Comparison of ENCODE assay signal across 8 mouse cellular contexts in the genomic region with DNA sequence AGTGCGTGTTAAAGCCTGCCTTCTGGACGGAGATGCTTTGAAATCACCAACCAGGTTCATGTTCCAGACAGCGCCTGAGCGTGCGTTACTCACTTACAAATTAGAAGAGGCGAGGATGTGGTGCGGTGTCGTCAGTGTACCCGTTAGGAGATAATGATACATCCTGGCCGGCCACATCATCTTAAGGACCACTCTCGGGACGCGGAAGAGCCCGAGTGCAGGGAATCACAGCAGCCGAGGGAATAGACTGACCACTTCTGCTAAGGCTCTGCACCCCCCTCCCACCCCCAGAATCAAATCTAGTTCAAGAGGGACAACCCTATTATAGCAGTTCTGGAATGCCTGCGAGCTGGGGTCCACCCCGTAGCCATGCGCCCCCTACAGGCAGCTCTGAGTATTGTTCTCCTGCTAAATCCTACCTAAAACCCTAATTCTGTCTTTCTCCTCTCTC.
DNase-seq lines count a peak whose midpoint lies in the region; ATAC-seq and TF ChIP-seq lines count a peak whose summit lies in the region.

No protein-coding gene starts in this region.

- H3K9ac ChIP-seq in liver, embryonic 11.5 days (ENCODE audit: low read depth, low read length), result no peak overlapping the region
- 0 out of 2 replicates have a peak overlapping the region, but pooled peaks have one; percentile 24 for H3K9ac ChIP-seq in hindbrain, embryonic 14.5 days
- H3K9ac ChIP-seq in lung, embryonic 16.5 days (ENCODE audit: low read length), result no peak overlapping the region

- no peaks in the 10 kb centered on the region for H3K9me3 ChIP-seq in liver, embryonic 11.5 days (ENCODE audit: control insufficient read depth, low read length)
- no peaks in the 10 kb centered on the region for H3K9me3 ChIP-seq in hindbrain, embryonic 14.5 days (ENCODE audit: control insufficient read depth, low read length)
- H3K9me3 ChIP-seq in lung, embryonic 16.5 days (ENCODE audit: control insufficient read depth, low read length), result no peaks in the 10 kb centered on the region

- 64% methylated on average over 18 of the region's 18 CpGs for WGBS in liver, embryonic 11.5 days
- 39% methylated on average over 18 of the region's 18 CpGs for WGBS in hindbrain, embryonic 14.5 days
- WGBS in lung, embryonic 16.5 days, result 43% methylated on average over 18 of the region's 18 CpGs

- no peak for TF ChIP-seq POLR2A in bone marrow macrophage, adult 2 months (IDR thresholded peaks at IDR 0.05; ENCODE audit: borderline replicate concordance, low read depth, low read length)
- no peak for TF ChIP-seq POLR2A in embryonic fibroblast, embryonic 13.5 days (IDR thresholded peaks at IDR 0.05; ENCODE audit: low read depth, low read length)

- no peak overlapping the region for H3K4me2 ChIP-seq in liver, embryonic 11.5 days
- peak overlapping the region; percentile 39 for H3K4me2 ChIP-seq in hindbrain, embryonic 14.5 days (replicated peaks)
- H3K4me2 ChIP-seq in lung, embryonic 16.5 days (ENCODE audit: low read depth, low read length), result 0 out of 2 replicates have a peak overlapping the region, but pooled peaks have one; percentile 16

- H3K4me1 ChIP-seq in liver, embryonic 11.5 days (replicated peaks; ENCODE audit: control insufficient read depth, insufficient read depth, low read length), result peaks cover 9% of the 10 kb centered on the region; the same call in 1 of the 2 replicates
- H3K4me1 ChIP-seq in bone marrow macrophage, adult 2 months (ENCODE audit: control insufficient read depth, insufficient read depth, low read length), result 0 out of 2 replicates have a peak, but pooled peaks cover 2% of the 10 kb centered on the region
- H3K4me1 ChIP-seq in embryonic fibroblast, embryonic 13.5 days (ENCODE audit: control insufficient read depth, insufficient read depth, low read length), result peaks cover 5% of the 10 kb centered on the region; the same call in 1 of the 2 replicates
- peaks cover 22% of the 10 kb centered on the region for H3K4me1 ChIP-seq in hindbrain, embryonic 14.5 days (replicated peaks; ENCODE audit: control insufficient read depth, insufficient read depth, low read length)
- H3K4me1 ChIP-seq in lung, embryonic 16.5 days (replicated peaks; ENCODE audit: control insufficient read depth, insufficient read depth, low read length), result no peaks in the 10 kb centered on the region

- no peak overlapping the region for H3K4me3 ChIP-seq in liver, embryonic 11.5 days (ENCODE audit: low read depth, low read length)
- no peak overlapping the region for H3K4me3 ChIP-seq in bone marrow macrophage, adult 2 months (ENCODE audit: insufficient read depth, low read length)
- H3K4me3 ChIP-seq in embryonic fibroblast, embryonic 13.5 days (ENCODE audit: insufficient read depth, low read length), result no peak overlapping the region
- H3K4me3 ChIP-seq in hindbrain, embryonic 14.5 days (replicated peaks; ENCODE audit: low read length), result no peak overlapping the region; the same call in 1 of the 2 replicates
- no peak overlapping the region for H3K4me3 ChIP-seq in lung, embryonic 16.5 days (ENCODE audit: low read length)

- peak; percentile 65 for TF ChIP-seq CTCF in bone marrow macrophage, adult 2 months (IDR thresholded peaks at IDR 0.05; ENCODE audit: low read depth, low read length)
- TF ChIP-seq CTCF in embryonic fibroblast, embryonic 13.5 days (IDR thresholded peaks at IDR 0.05; ENCODE audit: borderline replicate concordance, insufficient read depth, low read length), result 0 out of 2 replicates have a peak, but pooled peaks have one; percentile 23

- no peak for ATAC-seq in liver, embryonic 11.5 days (replicated peaks; ENCODE audit: low FRiP score)
- ATAC-seq in hindbrain, embryonic 14.5 days (ENCODE audit: low FRiP score), result no peak
- ATAC-seq in lung, embryonic 16.5 days (ENCODE audit: low read depth), result no peak

- no peak overlapping the region for H3K27ac ChIP-seq in liver, embryonic 11.5 days (ENCODE audit: low read depth, low read length)
- no peak overlapping the region for H3K27ac ChIP-seq in bone marrow macrophage, adult 2 months (ENCODE audit: insufficient read depth, low read depth, low read length)
- H3K27ac ChIP-seq in embryonic fibroblast, embryonic 13.5 days (ENCODE audit: insufficient read depth, low read length), result no peak overlapping the region
- no peak overlapping the region for H3K27ac ChIP-seq in hindbrain, embryonic 14.5 days
- no peak overlapping the region for H3K27ac ChIP-seq in lung, embryonic 16.5 days (ENCODE audit: low read length)

- no peaks in the 10 kb centered on the region for H3K27me3 ChIP-seq in liver, embryonic 11.5 days (replicated peaks; ENCODE audit: control insufficient read depth, insufficient read depth, low read length)
- H3K27me3 ChIP-seq in hindbrain, embryonic 14.5 days (ENCODE audit: control insufficient read depth, insufficient read depth, low read length), result no peaks in the 10 kb centered on the region
- no peaks in the 10 kb centered on the region for H3K27me3 ChIP-seq in lung, embryonic 16.5 days (ENCODE audit: control insufficient read depth, insufficient read depth, low read depth, low read length)

- DNase-seq in liver, result peak; percentile 50
- no peak for DNase-seq in liver, embryonic 11.5 days (ENCODE audit: low spot score)
- DNase-seq in hindbrain, embryonic 14.5 days (ENCODE audit: low spot score), result peak; percentile 62
- DNase-seq in right cerebral cortex, adult 2 months (ENCODE audit: low spot score in 2 of 2), result peak; percentile 80 to 81
- DNase-seq in T-cell, adult 2 months (ENCODE audit: low spot score), result no peak

- no peaks in the 10 kb centered on the region for H3K36me3 ChIP-seq in liver, embryonic 11.5 days (ENCODE audit: control insufficient read depth, insufficient read depth, low read length)
- H3K36me3 ChIP-seq in hindbrain, embryonic 14.5 days (replicated peaks; ENCODE audit: control insufficient read depth, insufficient read depth), result no peaks in the 10 kb centered on the region
- H3K36me3 ChIP-seq in lung, embryonic 16.5 days (ENCODE audit: control insufficient read depth, insufficient read depth, low read length), result no peaks in the 10 kb centered on the region

Comparison
In these comparisons a context has a peak if more than half of its experiments do, and no peak if none do; other contexts are left out.
1. DNase-seq: peak in liver (single experiment), hindbrain, embryonic 14.5 days (single experiment) and right cerebral cortex, adult 2 months (2 of 2); none in liver, embryonic 11.5 days (single experiment) and T-cell, adult 2 months (single experiment).